Mouse (Mus musculus) monocyte, adult 5-6 weeks (primary cell): Measurements from ENCODE around the gene Klhl34. TPM values are rescaled to one million over a fixed set of nuclear protein-coding genes. Genes with fewer than 3 reads are reported as not detected.

Source experiments
- ATAC-seq: fragments of 153-309, 156-312 bp; replicated peaks from 2 replicates; pipeline ENCODE4 v1.8.0; 2017; ENCODE audit warnings: mild to moderate bottlenecking; ENCODE audit not compliant: low TSS enrichment, insufficient number of reproducible peaks, severe bottlenecking, poor library complexity, low FRiP score
- total RNA-seq: library from RNA; stranded (forward); fragments of 200-1000, 200-491, 200-594 nt; gene quantifications from 3 replicates; pipeline ENCODE4 v1.2.3, GENCODE M21; 2017

Klhl34 gene
- not detected in 3 replicates for total RNA-seq

DNA sequence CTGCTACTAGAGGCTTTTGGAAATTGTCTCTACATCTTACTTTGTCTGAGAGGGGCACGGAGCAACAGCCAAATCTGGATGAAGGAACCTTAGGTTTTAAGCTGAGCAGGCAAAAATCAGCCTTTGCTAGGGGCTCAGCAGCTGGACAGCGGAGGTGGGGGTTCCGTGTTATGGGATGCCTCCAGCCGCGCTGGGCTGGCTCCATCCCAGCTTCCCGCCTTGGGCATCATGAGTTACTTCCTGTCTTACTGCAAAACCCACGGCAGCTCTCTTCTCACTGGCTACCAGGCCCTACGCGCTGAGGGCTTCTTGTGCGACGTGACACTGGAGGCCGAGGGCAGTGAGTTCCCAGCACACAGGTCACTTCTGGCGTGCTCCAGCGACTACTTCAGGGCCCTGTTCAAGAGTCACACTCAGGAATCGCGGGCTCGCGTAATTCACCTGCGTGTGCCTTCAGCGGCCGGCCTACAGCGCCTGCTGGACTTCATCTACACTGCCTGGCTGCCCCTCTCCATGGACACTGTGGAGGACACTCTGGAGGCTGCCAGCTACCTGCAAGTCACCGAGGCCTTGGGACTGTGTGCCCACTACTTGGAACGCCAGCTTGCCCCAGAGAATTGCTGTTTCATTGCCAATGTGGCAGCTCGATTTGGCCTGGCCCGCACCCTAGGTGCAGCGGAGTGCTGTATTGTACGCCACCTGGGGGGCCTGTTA lies at the start of gene Klhl34:
TSS of gene Klhl34 (plus strand) at position 229 of the 714 bp plus-strand sequence.
- no peak for ATAC-seq

DNA sequence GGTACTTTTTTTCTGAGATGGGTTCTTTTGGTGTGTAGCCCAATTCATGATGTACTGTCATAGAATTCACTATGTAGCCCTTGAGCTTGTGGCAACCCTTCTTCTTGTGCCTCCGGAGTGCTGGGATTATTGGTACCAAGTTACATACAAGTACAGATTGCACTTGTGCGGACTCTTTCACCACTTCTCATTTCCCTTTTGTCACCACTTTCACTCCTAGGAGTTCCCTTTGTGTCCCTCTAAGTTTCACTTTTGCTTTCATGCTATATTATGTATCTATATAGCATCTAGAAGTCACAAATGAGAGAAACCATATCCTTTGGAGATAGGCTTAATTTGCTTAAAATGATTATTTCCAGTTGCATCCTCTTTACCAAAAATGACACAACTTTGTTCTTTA lies 16.6 kb upstream of the Klhl34 start:
- ATAC-seq: no peak

DNA sequence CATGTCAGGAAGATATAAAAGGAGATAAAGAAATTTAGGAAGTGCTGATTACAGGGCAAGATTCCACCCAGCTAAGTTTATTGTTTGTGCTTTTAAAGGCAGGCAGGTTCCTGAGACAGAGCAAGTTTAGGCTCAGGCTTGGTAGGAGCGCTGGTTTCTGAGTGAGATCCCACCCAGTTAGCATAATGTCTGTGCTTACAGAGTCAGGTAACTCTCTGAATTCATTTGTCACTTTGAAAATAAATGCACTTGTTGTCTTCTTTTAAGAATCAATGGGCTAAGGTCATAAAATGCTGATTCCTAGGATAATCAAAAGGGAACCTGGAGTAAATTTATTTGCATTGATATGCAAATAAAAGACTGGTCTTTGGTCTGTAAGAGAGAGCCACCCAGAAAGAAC lies 8.5 kb upstream of the Klhl34 start:
- no peak for ATAC-seq

DNA sequence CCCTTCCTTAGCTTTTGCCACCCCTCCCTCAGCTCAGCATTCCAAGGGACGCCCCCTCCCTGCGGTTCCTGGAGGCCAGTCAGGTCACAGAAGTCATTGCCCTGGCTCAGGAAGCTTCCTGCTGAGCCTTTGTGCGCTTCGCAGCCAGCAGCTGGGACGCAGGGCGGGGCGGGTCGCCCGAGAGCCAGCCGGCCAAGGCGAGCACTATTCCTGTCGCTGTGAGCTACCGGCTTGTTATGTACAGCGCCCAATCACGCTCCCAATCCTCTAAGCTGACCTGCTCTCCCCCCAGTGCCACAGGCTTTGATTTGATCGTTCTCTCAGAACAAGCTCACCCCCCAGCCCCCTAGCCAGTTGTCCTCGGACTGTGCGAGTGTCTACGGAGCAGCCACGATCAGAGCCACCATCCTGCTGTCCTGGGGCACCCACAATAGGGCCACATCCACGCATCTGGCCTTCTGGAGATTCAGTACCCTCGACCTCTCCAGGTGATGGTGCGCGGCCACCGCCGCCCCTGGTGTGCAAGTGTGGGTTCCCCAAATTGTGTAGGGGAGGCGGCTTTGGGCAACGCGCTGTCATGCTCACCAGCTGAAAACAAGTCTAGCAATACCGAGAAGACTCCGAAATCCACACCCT lies 546 bp upstream of the Klhl34 start:
- no peak for ATAC-seq

DNA sequence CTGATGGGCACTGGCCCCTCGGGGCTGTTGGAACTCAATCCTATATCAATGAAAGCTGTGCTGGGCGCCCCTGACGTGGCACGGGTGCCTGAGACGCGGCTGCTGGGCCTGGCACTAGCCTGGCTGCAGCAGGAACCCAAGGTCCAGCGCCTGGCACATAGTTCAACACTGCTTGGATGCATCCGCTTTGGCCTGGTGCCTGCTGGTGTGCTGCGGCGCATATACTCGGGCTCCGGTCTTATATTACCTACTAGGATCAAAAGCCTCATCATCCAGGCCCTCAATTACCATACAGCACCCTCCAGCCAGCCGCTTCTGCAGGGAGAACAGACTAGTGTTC lies 656 bp downstream of the Klhl34 start:
- ATAC-seq: no peak

DNA sequence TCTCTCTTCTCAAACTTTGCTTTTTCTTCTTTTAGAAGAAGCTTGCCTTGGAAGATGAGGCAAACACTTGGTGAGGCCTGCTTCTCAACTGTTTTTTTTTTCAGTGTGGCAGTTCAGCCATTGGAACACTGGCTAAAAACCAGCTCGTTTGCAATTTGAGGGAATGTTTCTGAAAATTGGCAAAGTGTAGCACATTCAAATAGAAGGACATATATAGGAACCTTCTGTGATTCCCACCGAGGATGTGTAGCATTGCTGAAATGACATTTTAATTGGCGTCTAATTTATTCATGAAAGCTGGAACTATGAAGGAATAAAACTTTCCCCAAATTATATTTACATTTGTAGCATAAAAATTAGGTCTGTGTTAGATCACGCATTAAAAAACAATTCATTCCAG lies 11.7 kb downstream of the Klhl34 start:
- ATAC-seq: no peak

Other genes starting within 250 kb of the Klhl34 start
- 0.86 to 7.4 TPM (median 4.1 TPM) in 3 replicates for gene Yy2, start 249.4 kb upstream of the Klhl34 start, total RNA-seq
- 11.7 to 15.9 TPM (median 11.7 TPM) in 3 replicates for gene Mbtps2, start 219.7 kb upstream of the Klhl34 start, total RNA-seq
- gene Smpx, start 119.5 kb upstream of the Klhl34 start, total RNA-seq: not detected in 3 replicates
- gene Cnksr2, start 224.9 kb downstream of the Klhl34 start, total RNA-seq: not detected in 3 replicates